Mouse (Mus musculus) frontal cortex, adult (tissue): ENCODE results near the gene Nin.

Experiments used
- ATAC-seq: cut with Nextera tagmentation; 2 replicates; pipeline ENCODE4 v1.9.2; 2017; ENCODE audit warnings: mild to moderate bottlenecking, moderate library complexity, mixed read lengths; ENCODE audit not compliant: low TSS enrichment

Nin gene

GRCm38 (mm10) chr12:70015936-70016335 lies 97.6 kb downstream of the Nin start:
- ATAC-seq = peak; percentile 90

- ATAC-seq = no peak
Observed at GRCm38 (mm10) chr12:70011681-70012080, 101.8 kb downstream of the Nin start.

DNA sequence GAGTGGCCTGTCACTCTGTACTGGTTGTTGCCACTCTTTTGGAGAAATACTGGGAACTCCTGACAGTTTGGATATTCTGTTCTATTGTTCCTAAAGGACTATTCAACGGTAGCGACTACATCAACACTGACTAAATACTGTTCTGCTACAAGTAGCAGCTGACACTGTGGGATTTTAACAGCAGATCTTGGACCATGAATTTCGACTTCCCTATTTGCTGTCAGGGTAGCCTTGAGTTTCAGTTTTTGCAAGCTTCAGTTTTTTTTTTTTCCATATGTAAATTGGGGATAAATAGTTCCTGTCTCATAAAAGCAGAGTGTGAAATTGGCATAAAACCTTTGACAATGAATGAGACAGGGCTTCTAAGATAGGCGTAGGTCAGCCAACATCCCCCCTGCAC lies 103.2 kb downstream of the Nin start:
- no peak for ATAC-seq

DNA sequence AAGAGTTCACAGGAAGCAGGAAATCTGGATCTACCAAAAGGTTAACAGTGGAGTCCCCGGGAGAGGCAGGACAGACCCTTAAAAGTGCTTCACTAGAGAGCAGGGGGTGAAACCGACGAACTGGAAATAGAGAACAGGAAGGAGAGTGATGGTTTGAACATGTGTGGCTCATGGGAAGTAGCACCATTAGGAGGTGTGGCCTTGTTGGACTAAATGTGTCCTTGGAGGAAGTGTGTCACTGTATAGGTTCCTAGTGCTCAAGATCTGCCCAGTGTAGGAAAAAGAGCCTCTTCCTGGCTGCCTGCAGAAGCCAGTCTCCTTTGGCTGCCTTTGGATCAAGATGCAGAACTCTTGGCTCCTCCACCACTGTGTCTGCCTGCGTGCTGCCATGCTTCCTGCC lies 108.4 kb downstream of the Nin start:
- ATAC-seq = no peak

DNA sequence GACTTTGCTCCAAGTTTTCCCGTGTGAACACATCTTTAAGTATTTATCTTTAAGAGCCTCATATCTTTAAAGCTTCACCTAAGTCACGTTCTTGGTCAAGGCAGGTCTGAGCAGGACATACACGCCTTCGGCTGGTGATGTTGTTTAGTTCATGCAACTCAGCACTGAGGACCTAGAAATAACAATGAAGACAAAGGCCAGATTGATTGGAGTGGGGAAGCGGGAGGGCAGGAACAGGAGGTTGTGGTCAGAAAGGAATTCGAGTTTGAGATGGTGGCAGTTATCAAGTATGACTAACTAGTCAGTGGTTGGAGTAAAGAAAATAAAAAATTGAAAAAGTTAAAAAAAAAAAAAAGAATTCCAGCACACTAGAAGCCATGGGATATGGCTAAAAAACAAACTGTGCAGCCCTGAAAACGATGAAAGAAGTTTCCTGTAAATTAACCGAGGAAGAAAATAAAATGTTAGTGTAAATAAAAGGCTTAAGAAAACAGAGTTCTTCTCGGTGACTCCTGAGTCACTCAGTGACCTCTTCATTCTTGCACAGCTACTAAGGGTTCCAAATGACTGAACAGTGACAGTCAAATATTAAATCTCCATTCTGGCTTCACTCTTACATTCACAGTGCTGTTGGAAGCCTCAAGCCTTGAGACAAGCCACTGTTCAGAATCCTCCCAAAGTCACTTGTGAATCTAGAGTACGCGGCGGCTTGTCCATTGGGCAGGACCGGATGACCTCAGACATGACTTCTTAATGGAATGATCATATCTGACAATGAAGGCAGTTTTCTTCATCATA lies 115.1 kb downstream of the Nin start:
- ATAC-seq = no peak

DNA sequence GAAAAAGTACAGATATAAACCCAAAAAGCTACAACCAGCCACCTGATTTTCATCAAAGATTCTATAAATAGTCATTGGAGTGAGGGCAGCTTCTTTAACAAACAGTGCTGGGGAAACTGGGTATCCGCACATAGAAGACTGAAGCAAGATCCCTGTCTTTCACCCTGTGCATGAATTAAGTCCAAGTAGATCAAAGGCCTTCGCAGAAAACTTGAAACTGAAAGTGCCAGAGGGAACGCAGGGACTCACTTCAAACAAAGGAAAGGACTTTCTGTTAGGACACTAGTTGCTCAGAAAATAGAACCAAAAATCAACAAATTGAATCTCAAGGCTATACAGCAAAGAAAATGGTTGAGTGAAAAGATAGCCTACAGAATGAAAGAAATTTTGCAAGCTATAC lies 118.1 kb downstream of the Nin start:
- no peak for ATAC-seq

- peak; percentile 91 for ATAC-seq
Observed at GRCm38 (mm10) chr12:69986786-69987497, 126.6 kb downstream of the Nin start, which contains the start of gene Sav1. Gene Sav1, minus strand, starts transcription at chr12:69987002.

GRCm38 (mm10) chr12:69986241-69986762 lies 127.2 kb downstream of the Nin start:
- peak; percentile 45 for ATAC-seq

DNA sequence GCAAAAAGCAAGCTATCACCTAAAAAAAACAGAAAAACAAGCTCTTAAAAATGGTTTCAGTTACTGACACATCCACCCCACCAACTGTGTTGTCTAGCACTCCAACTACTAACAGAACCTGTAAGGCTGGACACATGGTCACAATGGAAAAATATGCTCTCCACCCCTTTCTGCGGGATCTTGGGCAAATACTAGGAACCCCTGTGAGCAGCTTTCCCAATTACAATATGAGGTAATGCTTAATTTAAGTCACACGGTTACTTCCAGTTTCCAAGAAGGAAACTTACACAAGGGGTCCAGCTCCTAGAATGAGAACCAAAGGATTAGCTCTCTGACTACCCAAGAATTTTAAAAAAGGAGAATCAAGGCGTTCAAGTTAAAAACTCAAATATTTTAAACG lies 128.0 kb downstream of the Nin start:
- ATAC-seq = no peak

GRCm38 (mm10) chr12:69982874-69983273 lies 130.6 kb downstream of the Nin start:
- ATAC-seq = no peak

GRCm38 (mm10) chr12:69977376-69977998 lies 136.0 kb downstream of the Nin start:
- no peak for ATAC-seq

DNA sequence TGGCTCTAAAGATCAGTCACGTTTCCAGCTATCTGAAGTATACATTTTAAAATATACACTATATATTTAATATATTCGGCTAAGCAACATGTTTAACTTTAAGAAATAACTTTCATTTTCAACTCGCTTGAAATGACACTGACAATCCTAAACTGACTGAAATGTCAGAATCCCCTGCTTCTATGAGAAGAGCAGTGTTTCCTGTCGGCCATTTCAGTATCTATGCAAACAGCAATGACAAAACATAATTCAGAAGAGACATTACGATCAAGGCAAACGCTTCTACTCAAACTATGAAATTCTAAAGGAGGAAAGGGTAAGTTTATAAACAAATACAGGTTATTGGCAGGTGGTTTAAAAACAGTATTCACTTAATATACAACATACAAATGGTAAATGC lies 136.8 kb downstream of the Nin start:
- ATAC-seq = no peak

DNA sequence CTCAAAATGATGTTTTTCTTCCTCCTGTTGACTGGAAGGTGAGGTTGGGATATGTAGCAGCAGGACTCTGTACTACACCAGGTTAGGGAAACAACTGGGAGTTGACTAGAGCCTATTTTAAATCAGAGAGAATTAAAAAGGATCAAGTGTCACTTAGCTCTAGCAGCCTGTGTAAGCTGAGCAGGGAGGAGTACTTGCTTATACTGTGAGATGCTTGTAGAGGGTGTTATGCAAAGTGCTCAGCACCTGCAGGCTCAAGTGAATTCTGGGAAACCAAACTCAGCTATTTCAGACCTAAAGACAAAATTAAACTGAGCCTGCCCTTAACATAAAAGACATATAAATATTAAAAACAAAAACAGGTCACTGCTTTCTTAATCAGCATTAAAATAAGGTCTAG lies 139.9 kb downstream of the Nin start:
- ATAC-seq = peak; percentile 75

DNA sequence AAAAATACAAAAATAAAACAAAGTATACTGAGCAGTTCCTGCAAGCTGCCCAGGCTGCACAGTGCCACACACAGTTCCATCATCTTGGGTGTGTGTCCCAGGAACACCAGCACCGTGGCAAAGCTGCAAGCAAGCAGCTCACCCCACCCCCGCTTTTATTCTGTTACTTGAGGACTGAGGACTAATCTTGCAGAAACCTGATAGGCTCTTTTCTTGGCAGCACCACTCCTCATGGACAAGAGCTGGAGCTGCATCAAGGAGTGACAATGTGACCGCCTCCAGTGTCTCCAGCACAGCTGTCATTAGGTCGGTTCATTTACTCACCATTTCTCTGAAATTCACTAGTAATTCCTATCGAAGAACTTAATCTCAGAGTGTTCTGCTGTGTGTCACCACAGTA lies 145.4 kb downstream of the Nin start:
- 0 out of 2 replicates have a peak, but pooled peaks have one; percentile 32 for ATAC-seq

GRCm38 (mm10) chr12:69967112-69967511 lies 146.4 kb downstream of the Nin start:
- no peak for ATAC-seq

GRCm38 (mm10) chr12:69966071-69966470 lies 147.4 kb downstream of the Nin start:
- ATAC-seq = no peak

- no peak for ATAC-seq
Observed at GRCm38 (mm10) chr12:69965644-69966043, 147.9 kb downstream of the Nin start.

DNA sequence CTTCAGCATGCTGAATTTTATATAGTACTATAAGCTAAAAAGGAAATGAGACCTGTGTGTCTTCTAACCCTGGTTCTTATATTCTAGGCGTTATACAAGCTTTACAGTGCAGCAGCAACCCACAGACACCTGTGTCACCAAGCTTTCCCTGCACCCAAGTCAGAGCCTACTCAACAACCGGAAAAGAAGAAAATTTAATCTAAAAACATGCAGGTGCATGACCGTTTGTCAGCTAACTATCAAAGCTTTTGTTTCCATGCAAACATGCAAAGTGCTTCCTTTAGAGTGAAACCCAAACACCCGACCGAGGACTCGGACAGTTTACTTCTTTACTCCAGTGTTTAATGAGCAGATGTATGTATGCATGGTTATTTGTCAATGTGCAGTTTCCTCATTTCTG lies 150.4 kb downstream of the Nin start:
- no peak for ATAC-seq

GRCm38 (mm10) chr12:69962468-69962867 lies 151.0 kb downstream of the Nin start:
- peak; percentile 82 for ATAC-seq
